Mouse (Mus musculus) heart, embryonic 15.5 days (tissue): Measurements from ENCODE around the gene Ick. TPM values are rescaled to one million over a fixed set of nuclear protein-coding genes. Genes with fewer than 3 reads are reported as not detected.

ENCODE experiments used
- ATAC-seq: fragments of 200-750 bp; cut with Nextera tagmentation; replicated peaks from 2 replicates; pipeline ENCODE4 v1.8.0; 2017; ENCODE audit warnings: low read depth, moderate TSS enrichment; ENCODE audit not compliant: insufficient number of reproducible peaks, insufficient read depth, low FRiP score
- H3K27ac ChIP-seq: fragments of 300-500 bp; sonication (generic); 2 replicates; pipeline ENCODE4 v1.5.1; 2015; ENCODE audit warnings: mild to moderate bottlenecking, inconsistent platforms
- H3K27me3 ChIP-seq: fragments of 300-500 bp; sonication (generic); 2 replicates; pipeline ENCODE4 v1.6.1; 2015; ENCODE audit warnings: inconsistent platforms
- H3K36me3 ChIP-seq: fragments of 300-500 bp; sonication (generic); 2 replicates; pipeline ENCODE4 v1.6.1; 2015; ENCODE audit warnings: mild to moderate bottlenecking, inconsistent platforms
- H3K4me1 ChIP-seq: fragments of 300-500 bp; sonication (generic); replicated peaks from 2 replicates; pipeline ENCODE4 v1.6.1; 2015; ENCODE audit warnings: inconsistent platforms
- H3K4me2 ChIP-seq: fragments of 300-500 bp; sonication (generic); 2 replicates; pipeline ENCODE4 v1.6.1; 2015; ENCODE audit warnings: inconsistent platforms, mild to moderate bottlenecking, moderate library complexity
- H3K4me3 ChIP-seq: fragments of 300-500 bp; sonication (generic); 2 replicates; pipeline ENCODE4 v1.5.1; 2015; ENCODE audit warnings: mild to moderate bottlenecking, inconsistent platforms
- H3K9ac ChIP-seq: fragments of 300-500 bp; sonication (generic); 2 replicates; pipeline ENCODE4 v1.6.1; 2015; ENCODE audit warnings: mild to moderate bottlenecking, inconsistent platforms
- H3K9me3 ChIP-seq: fragments of 300-500 bp; sonication (generic); replicated peaks from 2 replicates; pipeline ENCODE4 v1.6.1; 2016; ENCODE audit warnings: inconsistent platforms
- WGBS: fragments of 180-500 bp; shearing (Covaris S2); methylation state at CpG from one replicate; pipeline ENCODE4 v1.1.7; 2015; ENCODE audit warnings: mixed read lengths; 5-methylcytosine and 5-hydroxymethylcytosine counted together
- polyA plus RNA-seq: library from polyadenylated mRNA; unstranded; fragments of >200 nt; fragmentation: Nextera tagmentation; extraction: Ambion mirVana; gene quantifications from 2 replicates; pipeline ENCODE4 v1.2.1, GENCODE M21; 2015

The Ick gene
- polyA plus RNA-seq, 1 experiment from 2014 or later, result 13.4 TPM

DNA sequence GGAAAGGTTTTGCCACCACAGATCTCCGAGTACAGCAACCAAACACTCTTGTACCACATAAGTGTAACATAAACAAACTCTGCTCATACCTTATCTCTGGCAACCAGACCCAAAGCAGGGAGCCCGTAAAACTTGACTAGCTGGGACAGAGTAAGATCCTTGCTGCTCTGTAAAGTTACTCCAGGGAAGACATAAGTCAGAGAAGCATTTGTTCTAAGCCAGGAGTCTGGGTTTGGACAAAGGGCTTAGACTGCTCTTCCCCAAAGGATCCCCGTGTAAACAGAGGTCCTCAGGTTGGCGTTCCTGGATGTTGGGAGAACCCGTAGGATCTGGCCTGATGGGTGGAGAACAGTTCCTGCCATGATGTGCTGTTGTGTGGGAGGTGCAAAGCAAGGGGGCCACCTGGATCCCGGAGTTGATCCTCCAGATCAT, 3.5 kb upstream of the Ick start:
- Histone ChIP-seq H3K36me3 (peaks cover 10% of the 10 kb centered on the region; the same call in 1 of the 2 replicates), H3K27me3 (no peaks in the 10 kb centered on the region), H3K4me3 (no peak overlapping the region), H3K9ac (0 out of 2 replicates have a peak overlapping the region, but pooled peaks have one; percentile 8), H3K27ac (no peak overlapping the region), H3K9me3 (no peaks in the 10 kb centered on the region), H3K4me2 (no peak overlapping the region), H3K4me1 (peaks cover 26% of the 10 kb centered on the region)
- ATAC-seq, result no peak
- WGBS, result 60% methylated on average over 6 of the region's 6 CpGs

DNA sequence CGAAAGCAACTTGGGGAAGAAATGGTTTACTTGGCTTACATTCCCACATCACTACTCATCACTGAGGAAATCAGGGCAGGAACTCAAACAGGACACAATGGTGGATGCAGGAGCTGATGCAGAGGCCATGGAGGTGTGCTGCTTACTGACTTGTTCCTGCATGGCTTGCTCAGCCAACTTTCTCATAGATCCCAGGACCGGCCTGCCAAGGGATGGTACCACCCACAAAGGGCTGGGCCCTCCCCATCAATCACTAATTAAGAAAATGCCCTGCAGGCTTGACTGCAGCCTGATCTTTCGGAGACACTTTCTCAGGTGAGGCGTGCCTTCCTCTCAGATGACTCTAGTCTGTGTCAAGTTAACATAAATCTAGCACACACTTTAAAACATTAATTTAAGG, 2.2 kb upstream of the Ick start:
- Histone ChIP-seq H3K27me3 (no peaks in the 10 kb centered on the region), H3K4me3 (no peak overlapping the region; the same call in 1 of the 2 replicates), H3K4me2 (peak overlapping the region; percentile 83; the same call in 1 of the 2 replicates), H3K4me1 (peaks cover 26% of the 10 kb centered on the region), H3K9me3 (no peaks in the 10 kb centered on the region), H3K27ac (no peak overlapping the region), H3K9ac (no peak overlapping the region), H3K36me3 (no peaks in the 10 kb centered on the region)
- WGBS, result 83% methylated on average over 4 of the region's 4 CpGs
- no peak for ATAC-seq

DNA sequence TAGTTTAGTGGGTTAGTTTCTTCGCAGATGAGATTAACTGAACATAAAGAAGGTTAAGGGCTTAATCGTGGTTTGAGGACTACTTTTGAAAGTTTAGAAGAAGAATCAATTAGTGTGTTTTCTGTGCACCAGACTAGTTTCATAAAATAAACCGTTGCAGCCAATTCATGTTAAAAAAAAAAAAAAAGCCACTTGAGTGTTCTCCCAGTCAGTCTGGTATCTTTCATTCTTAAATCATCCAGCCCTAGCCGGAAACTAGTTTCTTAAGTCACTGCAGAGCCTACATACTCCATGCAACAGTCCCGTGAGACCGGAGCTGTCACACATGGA, 1.4 kb upstream of the Ick start:
- Histone ChIP-seq H3K27ac (peak overlapping the region; percentile 96), H3K27me3 (no peaks in the 10 kb centered on the region), H3K4me3 (peak overlapping the region; percentile 91), H3K4me2 (peak overlapping the region; percentile 83), H3K36me3 (no peaks in the 10 kb centered on the region), H3K9ac (peak overlapping the region; percentile 91), H3K9me3 (no peaks in the 10 kb centered on the region), H3K4me1 (peaks cover 26% of the 10 kb centered on the region)
- WGBS, result 15% methylated on average over 6 of the region's 6 CpGs
- ATAC-seq, result no peak

DNA sequence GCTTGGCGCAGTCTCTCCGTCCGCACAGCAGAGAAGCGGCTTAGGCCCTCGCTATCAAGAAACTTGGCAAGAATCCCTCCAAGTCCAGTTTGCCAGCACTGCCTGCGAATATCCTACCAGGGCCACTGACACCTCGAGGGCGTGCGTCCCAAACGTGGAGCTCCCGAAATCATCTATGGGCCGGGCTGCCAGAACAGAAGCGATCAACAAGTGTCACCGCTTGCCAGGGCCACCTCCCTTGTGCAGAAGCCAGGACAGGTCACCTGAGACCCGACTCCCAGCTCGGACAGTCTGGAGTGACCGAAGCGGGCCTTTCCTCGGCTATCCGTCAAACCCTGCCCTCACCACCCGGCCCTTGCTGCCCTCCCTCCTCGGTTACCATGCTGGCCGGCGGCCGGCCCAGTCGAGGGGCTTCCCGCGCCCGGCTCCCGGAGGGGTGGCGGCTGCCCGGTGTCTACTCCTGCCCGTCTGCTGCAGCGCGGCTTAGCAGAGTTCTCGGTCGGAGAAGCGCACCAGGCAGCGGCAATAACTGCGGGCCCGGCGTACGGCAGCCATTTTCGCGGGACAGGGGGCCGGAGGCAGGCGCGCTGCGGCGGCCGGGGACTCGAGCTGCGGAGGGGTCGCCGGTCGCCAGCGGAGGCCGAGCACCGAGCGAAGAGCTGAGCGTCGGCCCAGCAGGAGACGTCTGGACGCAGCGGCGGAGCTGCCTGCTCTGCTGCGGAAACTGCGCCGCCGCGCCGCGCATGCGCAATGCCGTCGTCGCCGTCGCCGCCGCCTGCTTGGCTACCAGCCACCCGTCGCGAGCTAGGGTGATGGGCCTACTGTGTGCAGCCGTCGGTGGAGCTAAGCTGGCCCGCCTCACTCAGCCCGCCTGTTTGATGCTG, 838 bp upstream of the Ick start:
- peak overlapping the region; percentile 91 for H3K4me3 ChIP-seq
- peak; percentile 76 for ATAC-seq
- H3K9me3 ChIP-seq, result no peaks in the 10 kb centered on the region
- H3K4me1 ChIP-seq, result peaks cover 26% of the 10 kb centered on the region
- H3K27ac ChIP-seq, result peak overlapping the region; percentile 96
- peak overlapping the region; percentile 91 for H3K9ac ChIP-seq
- WGBS, result 1% methylated on average over 87 of the region's 88 CpGs
- H3K27me3 ChIP-seq, result no peaks in the 10 kb centered on the region
- peak overlapping the region; percentile 83 for H3K4me2 ChIP-seq
- H3K36me3 ChIP-seq, result no peaks in the 10 kb centered on the region

DNA sequence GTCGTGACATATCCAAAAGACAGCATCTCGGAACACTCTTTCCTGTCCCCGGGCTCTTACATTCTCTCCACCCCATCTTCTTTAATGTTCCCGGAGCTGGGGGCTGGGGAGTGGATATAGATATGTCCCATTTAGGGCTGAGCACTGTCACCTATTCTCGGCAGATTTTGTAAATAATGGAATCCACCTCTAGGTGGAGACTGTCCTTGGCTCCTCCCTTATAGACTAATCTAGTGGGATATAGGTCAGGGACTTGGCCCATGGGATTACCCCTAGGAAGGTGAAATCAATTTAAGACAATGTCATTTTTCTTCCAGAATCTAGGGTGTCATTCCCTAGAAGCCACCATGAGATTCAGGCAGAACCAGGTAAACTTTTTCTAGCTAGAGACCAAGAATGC, 664 bp downstream of the Ick start:
- H3K9me3 ChIP-seq, result no peaks in the 10 kb centered on the region
- H3K36me3 ChIP-seq, result no peaks in the 10 kb centered on the region
- 50% methylated on average over 5 of the region's 5 CpGs for WGBS
- peak overlapping the region; percentile 83 for H3K4me2 ChIP-seq
- peak overlapping the region; percentile 91 for H3K4me3 ChIP-seq
- H3K4me1 ChIP-seq, result peaks cover 35% of the 10 kb centered on the region
- H3K27me3 ChIP-seq, result no peaks in the 10 kb centered on the region
- no peak for ATAC-seq
- no peak overlapping the region; the same call in 1 of the 2 replicates for H3K27ac ChIP-seq
- H3K9ac ChIP-seq, result no peak overlapping the region

DNA sequence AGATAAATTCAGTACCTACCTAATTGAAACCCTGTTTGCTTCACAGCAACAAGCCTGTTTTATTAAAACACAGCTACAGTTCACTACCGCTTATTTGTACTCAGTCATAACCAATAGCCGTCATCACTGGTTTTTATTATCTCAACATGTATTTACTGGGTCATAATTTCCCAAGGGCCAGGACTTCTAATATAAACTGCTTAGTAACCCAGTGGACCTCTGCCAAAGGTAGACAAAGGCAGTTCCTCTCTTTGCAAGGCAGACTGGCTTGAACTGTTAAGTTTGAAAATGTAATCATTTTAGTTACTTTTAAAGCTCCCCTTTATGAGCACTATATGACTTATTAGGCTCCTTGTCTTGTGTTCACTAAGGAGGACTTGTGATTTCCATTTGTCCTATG, 2.5 kb downstream of the Ick start:
- 87% methylated on average over 2 of the region's 2 CpGs for WGBS
- Histone ChIP-seq H3K9me3 (no peaks in the 10 kb centered on the region), H3K4me3 (no peak overlapping the region), H3K27ac (no peak overlapping the region), H3K27me3 (no peaks in the 10 kb centered on the region), H3K4me1 (peaks cover 34% of the 10 kb centered on the region), H3K4me2 (no peak overlapping the region), H3K36me3 (no peaks in the 10 kb centered on the region), H3K9ac (no peak overlapping the region)
- ATAC-seq, result no peak

DNA sequence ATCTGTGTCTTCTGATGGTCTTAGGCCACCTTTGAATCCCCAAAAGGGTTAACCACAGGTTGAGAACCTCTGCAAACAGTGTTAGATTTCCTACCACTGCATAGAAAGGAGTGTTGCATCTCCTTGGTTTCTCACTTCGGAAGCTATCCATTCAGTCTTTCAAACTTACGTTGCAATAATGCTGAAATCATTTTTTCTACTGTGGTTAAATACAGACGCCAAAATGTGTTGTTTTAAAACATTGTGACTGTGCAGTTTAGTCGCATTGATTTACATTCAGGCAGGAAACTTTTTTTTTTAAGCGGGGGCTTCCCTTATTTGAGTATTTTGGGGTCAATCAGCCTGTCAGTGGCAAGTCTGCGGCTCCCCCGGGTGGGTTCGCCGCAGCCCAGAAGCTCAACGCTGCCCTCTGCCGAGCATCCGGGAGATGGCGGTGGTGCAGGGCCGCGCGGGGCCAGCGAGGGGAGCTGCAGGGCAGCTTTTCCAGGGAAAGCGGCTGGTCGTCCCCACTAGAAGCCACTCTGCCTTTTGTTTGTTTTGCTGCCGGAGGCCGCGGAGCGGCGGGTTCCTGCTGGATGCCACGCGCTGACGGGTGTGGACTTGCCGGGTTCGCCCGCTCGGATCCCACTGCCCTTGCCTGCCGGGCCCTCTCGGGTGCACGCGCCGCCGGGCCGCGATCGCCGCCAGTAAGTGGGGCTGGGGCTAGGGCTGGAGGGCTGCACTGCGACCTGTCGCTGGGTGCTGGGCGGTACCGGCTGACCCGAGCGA, 4.0 kb downstream of the Ick start:
- no peaks in the 10 kb centered on the region for H3K9me3 ChIP-seq
- peak overlapping the region; percentile 99 for H3K9ac ChIP-seq
- ATAC-seq, result peak; percentile 69
- H3K36me3 ChIP-seq, result no peaks in the 10 kb centered on the region
- H3K27ac ChIP-seq, result peak overlapping the region; percentile 93
- H3K4me2 ChIP-seq, result peak overlapping the region; percentile 66
- no peaks in the 10 kb centered on the region for H3K27me3 ChIP-seq
- peak overlapping the region; percentile 96 for H3K4me3 ChIP-seq
- peaks cover 27% of the 10 kb centered on the region for H3K4me1 ChIP-seq
- WGBS, result 2% methylated on average over 47 of the region's 47 CpGs

DNA sequence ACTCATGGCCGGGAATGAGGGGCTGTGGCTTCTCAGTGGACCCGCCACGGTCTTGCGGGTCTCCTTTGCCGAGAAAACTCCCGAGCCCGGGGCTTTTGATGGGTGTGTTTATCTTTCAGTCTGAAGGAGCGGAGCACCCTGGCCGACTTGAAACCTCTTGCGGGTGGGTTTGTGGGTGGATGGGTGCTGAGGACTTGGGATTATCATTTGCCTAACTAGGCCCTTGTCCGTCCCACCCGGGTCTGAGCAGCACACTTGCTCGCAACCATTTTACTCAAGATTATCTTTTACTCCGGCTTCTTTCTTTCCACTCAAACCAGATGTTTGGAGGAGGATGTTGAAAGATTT, 4.5 kb downstream of the Ick start:
- no peak for ATAC-seq

DNA sequence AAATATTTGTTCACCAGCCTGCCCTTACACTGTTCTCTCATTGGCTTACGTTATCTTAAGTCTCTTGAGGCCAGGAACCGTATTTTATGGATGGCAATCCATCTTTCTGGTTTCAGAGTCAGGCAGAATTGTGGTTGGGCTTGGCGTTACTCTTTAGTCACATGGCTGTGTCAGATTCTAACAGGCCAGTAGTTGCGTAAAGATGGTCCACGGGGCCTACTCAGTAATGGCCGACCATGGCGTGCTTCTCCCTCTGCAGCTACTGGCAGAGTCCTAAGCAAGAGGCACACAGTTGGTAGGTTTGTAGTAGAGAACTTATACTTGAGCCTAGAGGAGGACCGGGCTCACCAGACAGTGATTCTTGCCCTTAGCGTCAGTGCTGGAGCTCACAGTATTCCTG, 6.8 kb downstream of the Ick start:
- no peak overlapping the region for H3K4me3 ChIP-seq
- H3K4me2 ChIP-seq, result no peak overlapping the region
- peaks cover 23% of the 10 kb centered on the region for H3K4me1 ChIP-seq
- no peaks in the 10 kb centered on the region for H3K27me3 ChIP-seq
- H3K27ac ChIP-seq, result 0 out of 2 replicates have a peak overlapping the region, but pooled peaks have one; percentile 17
- WGBS, result 72% methylated on average over 9 of the region's 9 CpGs
- H3K9ac ChIP-seq, result no peak overlapping the region
- no peak for ATAC-seq
- no peaks in the 10 kb centered on the region for H3K36me3 ChIP-seq
- no peaks in the 10 kb centered on the region for H3K9me3 ChIP-seq

More for the DNA sequence above, 4.5 kb downstream of the Ick start:
- H3K9me3 ChIP-seq, result no peaks in the 10 kb centered on the region
- H3K4me2 ChIP-seq, result peak overlapping the region; percentile 66
- H3K4me3 ChIP-seq, result peak overlapping the region; percentile 96
- H3K27ac ChIP-seq, result peak overlapping the region; percentile 93
- H3K4me1 ChIP-seq, result peaks cover 27% of the 10 kb centered on the region
- WGBS, result under 1% methylated on average over 14 of the region's 14 CpGs
- no peaks in the 10 kb centered on the region for H3K36me3 ChIP-seq
- H3K9ac ChIP-seq, result peak overlapping the region; percentile 99
- no peaks in the 10 kb centered on the region for H3K27me3 ChIP-seq

DNA sequence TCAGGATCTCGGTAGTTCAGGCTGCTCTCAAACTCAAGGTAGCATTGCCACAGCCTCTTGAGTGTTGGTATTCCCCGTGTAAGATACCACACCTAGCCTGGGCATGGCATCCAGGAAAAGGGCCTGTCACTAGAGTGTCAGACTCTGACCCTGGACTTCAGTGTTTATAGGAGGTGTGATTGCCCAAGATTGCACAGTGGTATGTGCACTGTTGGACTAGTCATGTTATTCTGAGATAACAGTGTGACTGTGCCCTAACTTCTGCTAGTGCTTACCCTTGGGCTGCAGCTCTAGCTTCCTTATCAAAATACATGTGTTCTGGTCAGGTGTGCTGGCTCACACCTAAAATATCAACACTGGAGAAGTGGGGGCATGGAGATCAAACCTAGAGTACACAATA, 8.7 kb downstream of the Ick start:
- Histone ChIP-seq H3K9me3 (no peaks in the 10 kb centered on the region), H3K36me3 (no peaks in the 10 kb centered on the region), H3K9ac (no peak overlapping the region), H3K27ac (peak overlapping the region; percentile 13), H3K4me2 (no peak overlapping the region), H3K27me3 (no peaks in the 10 kb centered on the region), H3K4me1 (peaks cover 41% of the 10 kb centered on the region), H3K4me3 (no peak overlapping the region)
- ATAC-seq, result no peak
- WGBS, result 71% methylated on average over 2 of the region's 2 CpGs

DNA sequence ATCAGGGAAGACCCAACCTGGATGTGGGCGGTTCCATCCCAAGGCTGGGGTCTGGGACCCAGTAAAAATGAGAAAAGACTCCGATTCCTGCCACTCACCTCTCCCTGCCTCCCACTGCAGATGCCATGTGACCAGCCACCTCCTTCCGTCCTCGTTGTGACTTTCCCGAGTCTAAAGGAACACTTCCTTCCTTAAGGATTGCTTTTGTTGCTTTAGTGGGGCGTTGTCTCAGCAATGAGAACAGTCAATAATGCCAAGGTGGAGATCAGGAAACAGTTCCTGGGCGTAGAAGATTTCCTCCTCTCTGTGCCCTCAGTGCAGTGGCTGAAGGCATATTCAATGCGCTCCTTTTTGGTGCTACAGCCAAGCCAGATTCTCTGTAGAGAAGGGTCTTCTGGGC, 12.4 kb downstream of the Ick start:
- H3K27me3 ChIP-seq, result no peaks in the 10 kb centered on the region
- H3K27ac ChIP-seq, result peak overlapping the region; percentile 78
- 70% methylated on average over 8 of the region's 8 CpGs for WGBS
- peaks cover 32% of the 10 kb centered on the region for H3K4me1 ChIP-seq
- no peak overlapping the region for H3K9ac ChIP-seq
- no peaks in the 10 kb centered on the region for H3K9me3 ChIP-seq
- H3K36me3 ChIP-seq, result no peaks in the 10 kb centered on the region
- no peak for ATAC-seq
- peak overlapping the region; percentile 12 for H3K4me2 ChIP-seq
- H3K4me3 ChIP-seq, result no peak overlapping the region
